Mouse (Mus musculus) hindlimb bud, embryonic 11.5 days (tissue): ENCODE measurements around the gene Tceanc2.

ENCODE experiments used
- DNase-seq: peaks from one replicate; pipeline ENCODE4 v3.0.0-alpha.2; 2012; ENCODE audit warnings: low read depth, low spot score; ENCODE audit errors: extremely low spot score

The Tceanc2 gene

GRCm38 (mm10) chr4:107178830-107179490 is at the start of gene Tceanc2:
TSS of gene Tceanc2 (minus strand) at chr4:107179116.
- no peak for DNase-seq

DNA sequence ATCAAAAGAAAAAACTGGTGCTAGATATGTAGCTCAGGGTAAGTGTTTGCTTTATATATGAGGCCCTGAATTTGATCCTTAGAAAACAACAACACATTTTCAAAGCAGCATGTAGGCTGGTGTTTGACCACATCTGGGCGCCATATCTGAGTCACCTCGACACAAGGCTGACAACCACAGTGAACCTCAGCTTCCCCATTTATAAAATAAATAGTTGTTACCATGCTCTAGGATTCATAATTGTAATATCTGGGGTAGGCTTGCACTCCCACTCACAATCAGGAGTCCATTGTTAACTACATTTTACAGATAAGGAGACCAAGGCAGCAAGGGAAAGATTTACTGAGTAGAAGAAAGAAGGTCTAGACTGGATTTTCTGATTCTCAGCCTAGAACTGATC is 47.4 kb upstream of the Tceanc2 start:
- no peak for DNase-seq

- DNase-seq = no peak
Measured at GRCm38 (mm10) chr4:107223225-107224204, 44.6 kb upstream of the Tceanc2 start.

- no peak for DNase-seq
Measured at GRCm38 (mm10) chr4:107221524-107221923, 42.6 kb upstream of the Tceanc2 start.

GRCm38 (mm10) chr4:107217574-107217973 is 38.7 kb upstream of the Tceanc2 start:
- no peak for DNase-seq

DNA sequence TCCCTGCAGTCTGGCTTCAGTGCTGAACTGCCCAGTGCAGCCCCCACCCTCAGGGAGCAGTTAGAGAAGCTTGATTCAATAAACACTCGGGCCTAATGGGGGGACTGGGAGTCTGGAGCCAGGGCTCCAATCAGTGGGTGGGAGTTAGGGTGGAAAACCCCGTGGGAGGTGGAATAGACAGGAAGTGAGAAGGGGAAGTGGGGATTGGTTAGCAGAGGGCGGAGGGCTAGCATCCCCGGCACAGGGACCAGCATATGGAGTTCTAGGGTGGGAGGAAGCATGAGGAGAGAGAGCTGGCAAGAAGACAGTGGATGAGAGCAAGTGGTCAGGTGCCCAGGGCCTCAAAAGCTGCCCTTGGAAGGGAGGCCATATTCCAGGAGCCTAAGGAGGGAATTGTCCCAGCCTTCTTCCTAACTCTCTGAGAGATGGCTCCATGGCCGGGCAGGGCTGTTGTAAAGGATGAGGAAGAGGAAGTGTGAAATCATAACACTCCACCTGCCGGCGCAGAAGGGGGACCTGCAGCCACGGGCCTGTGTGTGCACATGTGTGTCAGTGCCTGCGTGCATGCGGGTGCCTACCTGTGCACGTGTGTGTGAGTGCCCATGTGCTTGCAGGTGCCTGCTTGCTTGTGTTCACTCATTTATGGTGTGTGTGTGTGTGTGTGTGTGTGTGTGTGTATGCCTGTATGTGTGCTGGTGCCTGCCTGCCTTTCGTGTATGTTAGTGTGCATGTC is 34.5 kb upstream of the Tceanc2 start:
- DNase-seq = no peak

- DNase-seq = no peak
Measured at GRCm38 (mm10) chr4:107211936-107212335, 33.0 kb upstream of the Tceanc2 start.

GRCm38 (mm10) chr4:107211465-107211864 is 32.5 kb upstream of the Tceanc2 start:
- DNase-seq = no peak

GRCm38 (mm10) chr4:107210483-107211097 is 31.7 kb upstream of the Tceanc2 start:
- DNase-seq = no peak

DNA sequence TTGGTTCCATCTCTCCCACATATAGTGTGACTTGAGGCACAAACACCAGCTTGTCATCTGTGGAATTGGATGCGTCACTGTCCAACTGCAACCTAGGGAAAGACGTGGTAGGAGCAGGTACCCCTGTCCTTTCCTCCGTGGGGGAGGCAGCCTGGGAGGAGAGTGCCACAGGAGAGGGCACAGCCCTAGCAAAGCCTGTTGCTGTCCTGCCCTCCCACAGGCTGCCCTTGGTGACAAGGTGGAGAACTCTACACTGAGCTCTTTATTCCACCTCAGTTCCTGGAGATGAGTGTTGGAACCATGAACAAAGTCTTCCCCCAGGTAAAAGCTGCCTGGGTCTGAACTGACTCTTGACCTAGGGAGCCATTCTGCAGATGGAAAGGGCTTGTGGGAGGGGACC is 30.0 kb upstream of the Tceanc2 start, which contains the start of gene Ldlrad1:
TSS of gene Ldlrad1 (plus strand) at position 301 of the 400 bp plus-strand sequence.
- no peak for DNase-seq

DNA sequence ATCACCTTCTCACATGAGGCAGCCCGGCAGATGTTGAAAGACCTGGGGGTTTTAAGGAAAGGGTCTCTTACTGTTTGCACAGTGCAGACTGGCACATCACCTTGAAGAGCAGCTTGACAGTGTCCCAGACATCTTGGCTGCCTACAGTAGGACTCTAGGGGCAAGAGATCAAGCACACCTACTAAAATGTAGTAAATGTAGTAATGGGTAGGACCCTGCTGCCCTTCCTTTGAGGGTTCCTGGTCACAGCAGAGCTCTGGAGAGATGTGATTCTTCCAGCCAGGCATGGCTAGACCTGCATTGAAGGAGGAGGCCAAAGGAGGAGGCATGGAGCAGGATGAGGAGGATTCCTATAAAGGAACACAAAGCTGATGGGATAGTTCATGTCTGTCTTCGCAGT is 28.1 kb upstream of the Tceanc2 start:
- DNase-seq = no peak

DNA sequence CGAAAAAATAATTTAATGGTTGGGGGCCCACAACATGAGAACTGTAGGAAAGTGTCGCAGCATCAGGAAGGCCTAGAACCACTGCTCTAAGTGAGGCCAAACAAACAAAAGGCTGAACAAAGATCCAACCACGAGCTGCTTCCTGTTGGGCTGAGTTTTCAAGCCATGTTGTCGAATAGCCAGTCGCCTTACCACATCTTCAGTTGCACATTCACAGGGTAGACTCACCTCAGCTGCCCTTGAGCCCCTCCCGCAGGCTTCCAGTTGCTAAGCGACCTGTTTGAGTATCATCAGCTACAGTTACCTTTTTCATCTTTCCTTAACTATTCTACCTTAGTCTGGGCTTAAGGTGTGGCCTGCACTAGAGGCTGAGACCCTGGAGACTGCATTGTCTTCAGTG is 24.1 kb upstream of the Tceanc2 start:
- no peak for DNase-seq

GRCm38 (mm10) chr4:107201779-107202178 is 22.9 kb upstream of the Tceanc2 start:
- DNase-seq = no peak

GRCm38 (mm10) chr4:107198072-107198471 is 19.2 kb upstream of the Tceanc2 start:
- DNase-seq = no peak

- DNase-seq = no peak
Measured at GRCm38 (mm10) chr4:107196454-107196853, 17.5 kb upstream of the Tceanc2 start.

- no peak for DNase-seq
Measured at GRCm38 (mm10) chr4:107193841-107194240, 14.9 kb upstream of the Tceanc2 start.

- DNase-seq = no peak
Measured at GRCm38 (mm10) chr4:107185703-107186102, 6.8 kb upstream of the Tceanc2 start.

DNA sequence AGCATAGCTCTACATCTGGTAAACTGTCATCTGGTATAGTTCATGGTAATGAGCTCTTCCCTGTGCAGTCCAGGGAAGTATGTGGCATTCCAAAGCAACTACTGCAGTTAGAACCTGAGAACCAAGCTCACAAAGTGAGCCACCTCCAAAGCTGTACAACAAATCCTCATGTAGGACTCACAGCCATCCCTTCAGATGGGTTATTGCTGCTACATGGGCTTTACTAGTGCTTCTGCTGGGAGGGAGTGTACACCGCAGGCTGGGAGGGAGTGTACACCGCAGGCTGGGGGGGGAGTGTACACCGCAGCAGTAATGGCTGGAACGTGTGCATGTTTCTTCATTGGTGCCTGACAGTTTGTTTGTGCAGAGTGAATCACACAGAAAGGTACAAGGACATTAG is 4.3 kb upstream of the Tceanc2 start:
- no peak for DNase-seq

GRCm38 (mm10) chr4:107182796-107183195 is 3.9 kb upstream of the Tceanc2 start:
- no peak for DNase-seq

DNA sequence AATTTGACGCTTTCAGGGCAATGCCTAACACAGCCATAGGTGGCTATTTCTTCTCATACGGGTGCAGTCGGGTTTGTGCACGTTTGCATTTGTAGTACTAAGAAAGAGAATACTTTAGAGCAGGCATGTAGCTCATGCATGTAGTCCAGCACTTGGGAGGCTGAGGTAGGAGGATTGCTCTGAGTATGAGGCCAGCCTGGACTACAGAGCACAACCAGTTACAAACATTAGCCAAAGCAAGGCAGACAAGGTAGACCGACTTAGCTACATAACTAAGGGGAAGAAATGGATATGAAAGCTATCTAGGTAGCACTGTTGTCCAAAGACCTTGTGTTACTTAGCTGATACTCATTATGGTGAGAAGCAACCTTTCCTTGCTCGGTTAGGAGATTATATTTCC is 3.0 kb upstream of the Tceanc2 start:
- DNase-seq = no peak

- no peak for DNase-seq
Measured at GRCm38 (mm10) chr4:107180746-107181145, 1.8 kb upstream of the Tceanc2 start.
